Mouse (Mus musculus) CH12.LX (cell line): ENCODE measurements around the gene Krt71.

Experiments used
- CHD2 ChIP-seq: IDR thresholded peaks from 2 replicates; pipeline ENCODE4 v1.6.1; 2011; ENCODE audit warnings: low read length, improper control_type of control experiment
- CTCF ChIP-seq, 2 experiments: IDR thresholded peaks in 1 of 2; conservative IDR thresholded peaks in 1 of 2; 2 replicates each; pipeline ENCODE4 v1.5.1; 2011 to 2012; ENCODE audit warnings: low read depth in 2 of 2, low read length in 2 of 2, improper control_type of control experiment in 1 of 2, inconsistent platforms in 1 of 2, mild to moderate bottlenecking in 1 of 2, moderate library complexity in 1 of 2
- NELFE ChIP-seq: IDR thresholded peaks from 2 replicates; pipeline ENCODE4 v1.6.1; 2011; ENCODE audit warnings: low read depth, low read length, improper control_type of control experiment
- POLR2A ChIP-seq: IDR thresholded peaks from 2 replicates; pipeline ENCODE4 v1.6.1; 2011; ENCODE audit warnings: low read depth, mild to moderate bottlenecking, improper control_type of control experiment, low read length
- TCF12 ChIP-seq: IDR thresholded peaks from 2 replicates; pipeline ENCODE4 v1.6.1; 2014; ENCODE audit warnings: low read depth, mild to moderate bottlenecking, inconsistent platforms, low read length, improper control_type of control experiment

- TF ChIP-seq CHD2: no peak
- no peak for TF ChIP-seq CTCF (conservative IDR thresholded peaks at IDR 0.05 in 1 of 2, IDR thresholded peaks at IDR 0.05 in 1 of 2; ENCODE audit: low read depth in 2 of 2, low read length in 2 of 2)
- no peak for TF ChIP-seq TCF12
- no peak for TF ChIP-seq NELFE
- no peak for TF ChIP-seq POLR2A
These were observed 43.0 kb downstream of the Krt71 start for GRCm38 (mm10) chr15:101699866-101700265.
